Mouse (Mus musculus) Muller cell, postnatal 12 days (primary cell): ENCODE measurements around the gene Nfia.
A peak's percentile ranks its signal among the peaks of the same experiment; 100 is the strongest.

Source experiments
- DNase-seq: peaks from one replicate; pipeline ENCODE4 v3.0.0-alpha.2; 2015; ENCODE audit errors: inconsistent ontology term

Nfia gene

DNA sequence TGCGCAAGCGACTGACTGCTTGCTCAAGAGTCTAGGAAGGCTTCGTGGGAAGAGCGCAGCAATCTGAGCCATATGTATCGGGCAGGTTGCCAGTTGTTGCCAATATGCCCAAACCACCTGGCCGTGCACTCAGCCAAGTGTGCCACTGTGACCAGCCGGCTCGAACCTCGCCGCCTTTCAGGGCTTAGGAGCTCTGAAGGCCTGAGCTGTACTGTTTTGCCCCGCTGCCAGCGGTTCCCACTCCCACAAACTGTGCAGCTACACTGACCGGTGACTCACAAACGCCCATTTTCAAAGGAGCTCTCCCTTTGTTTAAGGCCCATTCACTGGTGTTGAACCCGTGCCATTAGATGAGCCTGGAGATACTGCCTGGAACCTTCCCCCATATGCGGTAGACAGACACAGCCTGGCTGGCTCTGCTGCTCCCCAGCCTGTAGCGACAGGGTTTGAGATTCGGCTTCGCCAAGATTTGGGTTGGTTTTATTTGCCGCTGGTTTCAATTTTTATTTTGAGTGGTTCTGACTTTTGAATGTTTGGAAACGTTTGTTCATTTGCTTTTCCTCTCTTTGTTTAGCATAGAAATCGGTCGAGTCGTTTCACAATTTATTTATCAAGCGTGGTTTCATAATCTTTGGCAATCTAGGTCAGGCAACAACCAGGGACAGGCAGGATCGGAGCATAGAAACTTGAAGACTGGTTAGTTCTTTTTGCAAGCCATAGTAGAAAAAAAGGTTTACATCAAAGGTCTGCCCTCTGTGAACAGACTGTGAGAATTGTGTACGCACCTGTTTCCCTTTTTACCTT is 138.4 kb downstream of the Nfia start:
- DNase-seq = peak; percentile 90

GRCm38 (mm10) chr4:97911755-97912154 is 139.2 kb downstream of the Nfia start:
- DNase-seq = no peak

DNA sequence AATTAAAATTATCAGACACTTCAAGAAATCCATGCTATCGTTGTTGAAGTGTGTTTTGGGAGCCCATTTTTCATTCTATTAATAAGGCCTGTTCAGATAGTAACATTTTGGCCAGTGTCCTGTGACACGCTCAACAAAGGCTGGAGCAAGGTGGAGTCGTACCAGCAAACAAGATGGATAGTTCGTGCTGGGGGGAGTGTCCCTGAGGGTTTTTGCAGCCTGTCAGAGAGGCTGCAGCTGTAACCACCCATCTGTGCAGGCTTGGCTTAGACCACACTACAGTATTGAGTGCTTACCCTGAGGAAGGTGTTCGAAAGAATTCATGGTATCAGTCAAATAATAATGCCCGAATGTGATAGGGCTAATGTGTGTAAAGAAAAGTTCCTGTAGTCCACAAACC is 139.6 kb downstream of the Nfia start:
- no peak for DNase-seq

- no peak for DNase-seq
Measured at GRCm38 (mm10) chr4:97912560-97912959, 140.0 kb downstream of the Nfia start.

GRCm38 (mm10) chr4:97914348-97914747 is 141.8 kb downstream of the Nfia start:
- DNase-seq = no peak

DNA sequence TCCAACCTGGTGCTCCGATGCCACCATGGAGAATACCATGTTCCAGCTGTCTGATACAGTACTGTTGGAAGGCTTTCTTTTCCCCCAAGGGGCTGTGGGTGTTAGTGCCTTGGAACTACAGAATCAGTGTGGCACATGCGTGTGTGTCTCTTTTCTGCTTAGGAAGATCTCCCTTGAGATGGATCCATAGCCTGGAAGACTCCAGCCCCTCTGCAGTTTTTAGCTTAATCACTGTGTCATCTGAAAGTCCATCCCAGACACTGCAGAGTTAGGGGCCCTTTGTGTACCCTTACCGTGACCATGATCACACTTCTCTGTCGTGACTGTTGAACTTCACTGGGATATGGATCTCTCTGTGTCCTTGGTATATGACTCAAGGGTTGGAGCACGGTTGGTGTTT is 142.2 kb downstream of the Nfia start:
- DNase-seq = no peak

- DNase-seq = no peak
Measured at GRCm38 (mm10) chr4:97917568-97917967, 145.0 kb downstream of the Nfia start.

GRCm38 (mm10) chr4:97918675-97919074 is 146.1 kb downstream of the Nfia start:
- DNase-seq = no peak

GRCm38 (mm10) chr4:97919773-97920172 is 147.2 kb downstream of the Nfia start:
- DNase-seq = no peak

DNA sequence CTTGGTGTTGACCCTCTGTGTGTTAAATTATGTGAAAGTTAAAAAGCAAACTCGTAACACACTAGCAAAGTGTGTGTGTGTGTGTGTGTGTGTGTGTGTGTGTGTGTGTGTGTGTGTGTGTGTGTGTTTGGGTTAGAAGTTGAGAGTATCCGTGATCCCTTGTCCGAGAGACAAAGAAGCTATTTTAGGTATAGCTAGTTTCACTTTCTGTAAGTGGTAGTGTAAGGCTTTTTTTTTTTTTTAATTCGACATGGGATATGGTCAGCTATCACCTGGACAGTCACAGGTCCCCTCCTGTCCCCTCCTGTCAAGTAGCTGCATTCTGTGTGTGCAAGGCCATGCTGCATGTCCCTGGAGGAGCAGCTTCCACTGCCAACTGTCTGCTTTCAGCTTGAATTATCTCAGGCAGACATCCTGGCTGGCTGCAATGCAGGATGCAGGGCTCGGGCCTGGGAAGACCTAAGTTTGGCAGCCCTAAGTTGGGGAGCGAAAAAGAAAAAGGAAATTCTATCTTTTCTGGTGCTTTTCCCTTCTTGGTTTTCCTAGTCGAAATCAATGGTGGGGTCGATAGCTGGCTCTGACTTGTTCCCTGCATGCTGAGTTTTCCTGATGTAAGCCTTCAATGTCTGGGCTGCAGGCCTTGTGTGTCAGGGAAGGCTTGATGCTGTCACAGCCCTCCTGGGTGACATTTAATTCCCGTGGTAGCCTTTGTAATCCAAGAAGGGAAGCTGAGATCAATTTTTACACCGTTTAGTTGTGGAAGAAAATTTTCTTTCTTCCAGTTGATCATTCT is 147.9 kb downstream of the Nfia start:
- DNase-seq = no peak

- DNase-seq = no peak
Measured at GRCm38 (mm10) chr4:97921682-97922081, 149.1 kb downstream of the Nfia start.

DNA sequence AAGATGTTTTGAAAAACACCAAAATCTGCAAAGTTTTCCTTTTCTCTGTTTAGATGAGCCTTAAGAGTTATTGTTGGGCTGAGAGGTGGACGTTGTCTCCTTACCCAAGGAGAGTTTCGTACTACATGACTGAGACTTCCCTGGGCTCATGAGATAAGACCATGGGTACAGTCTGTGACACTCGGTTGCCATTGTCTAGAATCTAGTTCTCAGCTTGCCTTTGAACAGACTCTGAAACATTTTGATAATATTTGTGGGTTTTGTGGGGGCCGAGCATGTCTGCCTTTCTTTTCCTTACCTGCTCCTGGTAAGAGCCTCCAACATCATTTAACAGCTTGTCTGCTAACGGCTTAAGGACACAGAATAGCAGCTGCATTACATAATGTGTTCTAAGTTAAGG is 150.7 kb downstream of the Nfia start:
- no peak for DNase-seq

DNA sequence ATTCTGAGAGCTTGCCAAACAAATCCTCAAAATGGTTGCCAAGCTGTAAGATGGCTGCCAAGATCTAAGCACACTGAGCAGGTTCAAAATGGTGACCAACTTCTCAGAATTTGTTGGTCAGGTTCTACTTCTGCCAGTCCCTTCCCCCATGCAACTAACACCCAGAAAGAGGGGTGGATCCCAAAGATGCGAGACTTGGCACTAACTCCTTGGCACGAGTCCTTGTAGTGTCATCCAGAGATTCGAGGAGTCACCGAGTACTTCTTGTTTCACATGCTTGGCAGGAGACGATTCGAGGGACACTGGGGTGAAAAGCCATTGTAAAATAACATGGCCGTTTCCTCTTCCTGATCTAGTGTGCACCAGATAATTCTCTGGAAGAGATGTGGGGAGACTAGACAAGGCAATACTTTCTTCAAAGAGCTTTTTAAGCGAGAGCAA is 151.4 kb downstream of the Nfia start:
- no peak for DNase-seq

GRCm38 (mm10) chr4:97924414-97924813 is 151.9 kb downstream of the Nfia start:
- no peak for DNase-seq

GRCm38 (mm10) chr4:97924855-97925254 is 152.3 kb downstream of the Nfia start:
- no peak for DNase-seq

GRCm38 (mm10) chr4:97925644-97926043 is 153.1 kb downstream of the Nfia start:
- no peak for DNase-seq

GRCm38 (mm10) chr4:97926607-97927308 is 154.2 kb downstream of the Nfia start:
- DNase-seq = peak; percentile 91

- no peak for DNase-seq
Measured at GRCm38 (mm10) chr4:97927309-97927656, 154.7 kb downstream of the Nfia start.

DNA sequence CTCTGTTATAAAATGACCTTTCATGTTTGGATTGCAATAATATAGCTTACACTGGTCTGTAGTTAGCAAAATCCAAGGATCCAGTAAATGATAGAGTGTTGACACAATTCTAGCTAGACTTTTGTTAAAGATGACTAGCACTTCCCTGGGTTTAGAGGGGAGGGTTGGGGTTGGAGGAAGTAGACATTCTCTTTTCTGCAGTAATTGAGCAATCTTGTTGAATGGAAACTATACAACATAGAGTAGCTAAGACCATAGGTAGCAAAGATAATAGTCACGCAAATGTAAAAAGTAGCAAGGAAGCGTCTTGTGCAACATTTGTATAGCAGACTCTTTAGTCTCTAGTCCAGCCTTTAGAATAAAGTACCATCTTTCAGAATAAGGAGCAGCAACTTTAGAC is 163.8 kb downstream of the Nfia start:
- DNase-seq = no peak

DNA sequence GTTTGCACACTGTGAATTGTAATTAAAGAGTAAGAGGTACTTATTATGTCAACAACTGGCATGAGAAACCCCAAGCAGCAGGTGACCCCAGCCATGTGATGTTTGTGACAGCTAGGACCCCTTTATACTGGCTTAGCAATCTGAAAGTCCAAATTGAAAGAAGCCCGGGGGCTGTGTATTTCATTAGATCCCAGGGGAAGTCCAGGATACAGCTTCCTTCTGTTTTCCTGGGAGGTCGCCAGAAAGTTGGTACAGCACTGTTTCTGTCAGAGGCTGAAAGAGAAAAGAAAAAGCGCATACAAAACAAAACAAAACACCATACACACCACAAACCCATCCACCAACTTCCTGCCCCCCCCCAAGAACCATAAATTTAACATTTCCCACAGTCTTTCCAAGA is 164.4 kb downstream of the Nfia start:
- DNase-seq = no peak

DNA sequence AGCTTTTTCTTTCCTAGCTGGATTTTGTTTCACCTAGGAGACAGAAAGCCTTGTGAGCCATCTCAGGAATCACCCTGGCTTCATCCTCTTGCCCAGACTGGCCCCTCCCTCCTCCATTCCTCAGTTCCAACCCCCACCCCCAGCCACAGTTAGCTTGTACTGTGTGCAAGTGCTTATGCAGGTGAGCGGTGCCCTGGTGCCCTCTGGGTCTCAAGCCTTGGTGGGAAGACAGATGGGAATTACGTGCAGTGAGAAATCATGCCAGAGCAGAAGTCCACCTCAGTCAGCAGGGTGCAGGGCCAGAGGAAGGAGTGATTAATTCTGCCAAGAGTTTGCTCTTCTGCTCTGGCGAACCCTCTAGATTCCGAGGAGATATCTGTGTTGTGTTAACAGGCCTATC is 167.0 kb downstream of the Nfia start:
- DNase-seq = no peak

- DNase-seq = no peak
Measured at GRCm38 (mm10) chr4:97939920-97940520, 167.5 kb downstream of the Nfia start.
